Mouse (Mus musculus) cerebellum, postnatal 36 days (tissue): ENCODE measurements at regions not wholly inside any gene's neighbourhood (a gene's known extent, or its start where the extent isn't known, plus 50 kb on each side); places are given as distances from the start of the nearest gene placed in this dataset.

Source experiments
- DNase-seq, 2 experiments: peaks; one replicate each; pipeline ENCODE4 v3.0.0; 2021 to 2022; ENCODE audit warnings: mixed read lengths in 2 of 2

DNA sequence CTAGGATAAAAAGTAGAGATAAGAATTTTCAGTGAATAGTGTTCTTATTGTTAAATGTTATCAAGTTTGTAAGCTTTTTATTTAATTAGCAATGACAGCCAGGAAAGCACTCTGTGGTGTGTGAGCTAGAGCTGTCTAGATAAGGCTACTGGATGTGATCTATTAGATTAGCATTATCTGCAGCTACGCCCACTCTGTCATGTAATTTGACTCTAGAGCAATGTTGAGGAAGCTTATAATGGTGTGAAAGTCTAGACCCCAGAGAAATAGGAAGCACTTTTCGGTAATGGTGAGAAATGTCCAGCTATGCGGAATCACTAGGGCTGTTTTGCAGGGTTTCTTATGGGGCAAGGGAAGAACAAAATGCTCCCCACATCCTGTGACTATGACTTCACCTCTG is 410.2 kb downstream of the Gm9195 start:
- no peak for DNase-seq

DNA sequence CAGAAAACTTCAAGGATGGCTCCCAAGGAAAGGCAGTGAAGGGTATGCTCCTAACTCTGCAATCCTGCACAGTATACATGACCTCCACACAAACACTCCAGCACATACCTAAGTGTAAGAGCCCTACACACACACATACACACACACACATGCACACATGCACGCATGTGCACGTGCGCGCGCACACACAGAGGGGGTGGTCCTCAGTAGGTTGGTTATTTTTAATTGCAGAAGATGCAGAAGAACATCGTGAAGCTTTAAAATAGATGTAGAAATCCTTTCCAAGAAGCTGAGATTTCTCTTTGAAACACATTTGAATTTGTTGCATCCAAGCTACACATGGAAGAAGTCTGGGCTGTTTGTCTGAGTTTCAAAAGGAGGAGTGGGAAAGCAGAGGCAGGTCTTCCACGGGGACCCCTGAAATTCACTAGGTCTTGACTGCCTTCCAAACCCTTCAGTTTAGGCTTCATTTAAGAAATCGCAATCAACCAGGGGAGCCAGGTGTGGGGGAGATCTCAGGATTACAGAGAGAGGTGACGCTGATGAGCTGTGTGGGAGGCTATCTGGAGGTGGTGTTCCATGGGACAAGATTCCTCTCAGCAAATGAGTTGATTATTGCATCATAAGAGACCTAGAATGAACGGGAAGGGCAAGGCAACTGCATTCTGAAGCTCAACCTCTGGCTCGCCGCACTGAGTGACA is 427.4 kb downstream of the Gm9195 start:
- DNase-seq, result no peak

DNA sequence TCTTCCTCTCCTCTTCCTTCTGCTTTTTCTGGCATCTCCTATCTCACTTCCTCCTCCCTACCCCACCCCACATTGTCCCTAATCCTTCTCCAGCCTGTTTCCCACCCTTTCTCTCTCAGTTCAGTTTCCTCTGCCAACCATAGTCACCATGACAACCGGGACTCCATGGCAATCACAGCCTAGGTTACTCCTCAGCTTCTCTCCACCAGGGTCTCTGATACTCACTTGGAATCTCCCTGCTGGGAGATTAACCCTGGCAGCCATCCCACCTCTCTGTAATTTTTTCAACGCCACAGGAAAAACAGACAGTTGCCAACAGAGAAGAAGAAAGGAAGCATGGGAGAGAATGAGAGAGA is 448.8 kb downstream of the Gm9195 start:
- DNase-seq, result no peak

DNA sequence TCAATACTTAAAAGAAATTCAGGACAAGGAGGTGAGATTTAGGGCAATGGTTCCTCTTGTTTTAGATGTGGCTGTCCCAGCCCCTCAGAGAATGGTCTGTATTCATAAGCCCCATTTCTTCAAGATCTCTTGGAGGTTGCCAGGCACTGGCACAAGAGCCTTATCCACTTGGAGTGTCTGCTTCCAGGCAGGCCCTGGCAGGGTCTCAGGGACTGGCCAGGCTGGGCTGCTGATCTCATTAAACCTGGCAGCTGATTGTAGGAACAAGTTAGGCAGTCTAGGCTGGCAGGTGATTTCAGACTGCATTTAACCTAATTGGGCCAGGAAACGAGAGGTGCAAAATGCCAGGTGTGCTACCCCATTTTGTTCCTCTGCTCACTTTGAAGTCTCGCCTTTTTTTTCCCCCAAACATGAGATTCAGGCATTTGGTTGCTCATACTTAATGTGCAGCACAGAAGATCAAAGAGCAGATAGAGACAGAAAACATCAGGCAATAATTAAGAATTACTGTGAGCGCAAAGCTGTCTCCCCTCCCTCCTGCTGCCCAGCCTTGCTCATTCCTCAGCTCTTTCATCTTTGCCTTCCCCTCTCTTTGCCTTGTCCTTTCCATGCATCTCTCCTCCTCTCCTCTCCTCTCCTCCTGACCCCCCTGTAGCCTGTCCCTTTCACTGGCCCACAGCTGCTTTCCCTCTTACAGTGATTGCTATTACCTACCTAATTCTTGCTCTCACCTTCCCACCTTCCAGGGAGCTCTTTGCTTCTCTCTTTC is 449.3 kb downstream of the Gm9195 start:
- peak; percentile 5 to 18 for DNase-seq

DNA sequence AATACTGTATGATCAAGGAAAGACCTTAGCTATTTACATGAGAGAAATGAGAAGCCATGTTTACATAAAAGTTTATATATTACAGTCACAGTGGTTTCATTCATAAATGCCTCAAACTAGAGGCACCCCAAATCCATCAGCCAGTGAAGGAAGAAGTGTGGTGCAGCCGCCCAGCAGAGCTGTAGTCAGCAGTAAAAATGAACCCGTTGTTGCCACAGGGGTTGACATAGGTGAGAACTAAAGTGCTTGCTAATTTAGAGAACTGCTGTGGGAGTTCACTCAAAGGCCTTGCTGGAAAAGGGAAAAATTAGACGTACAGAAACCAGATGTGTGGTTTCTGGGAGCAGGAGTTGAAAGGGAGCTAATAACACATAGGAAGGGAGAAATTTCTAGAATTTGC is 461.2 kb downstream of the Gm9195 start:
- DNase-seq, result no peak

DNA sequence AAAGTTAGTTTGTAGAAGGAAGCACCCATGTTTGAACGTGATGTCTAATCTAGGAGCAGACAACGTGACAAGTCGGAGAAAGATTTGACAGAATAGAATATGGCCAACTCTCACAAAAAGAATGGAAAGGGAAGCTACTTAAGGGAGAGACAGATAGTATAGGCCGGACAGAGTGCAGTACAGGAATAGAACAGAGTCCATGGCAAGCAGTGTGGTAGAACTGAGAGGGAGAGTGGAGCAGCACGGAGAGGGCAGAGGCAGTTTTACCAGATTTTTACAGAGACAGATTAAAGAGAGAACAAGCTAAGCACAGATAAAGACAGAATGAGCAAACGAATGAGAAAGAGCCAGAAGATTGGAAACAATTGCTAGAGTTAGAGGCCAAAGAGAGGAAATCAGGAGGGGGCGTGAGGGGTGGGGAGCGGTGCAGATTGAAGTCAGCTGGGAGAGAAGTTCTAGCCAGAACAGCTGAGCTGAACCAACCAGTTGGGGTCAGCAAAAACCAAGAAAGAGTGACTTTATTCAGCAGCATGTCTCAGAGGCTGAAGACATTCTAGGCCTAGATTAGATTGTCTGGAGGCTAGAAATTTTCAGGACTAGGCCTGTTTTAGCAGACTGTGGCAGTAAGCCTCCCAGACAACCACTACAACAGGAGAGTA is 464.1 kb downstream of the Gm9195 start:
- no peak for DNase-seq

DNA sequence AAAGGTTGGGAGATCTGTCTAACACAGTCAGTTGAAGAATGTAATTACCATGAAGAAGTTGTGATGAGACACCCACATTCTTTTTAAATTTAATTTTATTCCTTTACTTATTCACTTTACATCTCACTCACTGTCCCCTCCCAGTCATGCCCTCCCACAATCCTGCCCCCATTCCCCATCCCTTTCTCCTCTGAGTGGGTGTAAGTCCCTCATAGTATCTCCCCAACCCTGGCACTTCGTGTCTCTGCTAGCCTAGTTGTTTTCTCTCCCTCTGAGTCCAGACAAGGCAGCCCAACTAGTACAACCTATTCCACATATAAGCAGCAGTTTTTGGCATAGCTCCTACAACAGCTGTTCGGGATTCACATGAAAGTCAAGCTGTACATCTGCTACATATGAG is 487.3 kb downstream of the Gm9195 start:
- DNase-seq, result no peak

DNA sequence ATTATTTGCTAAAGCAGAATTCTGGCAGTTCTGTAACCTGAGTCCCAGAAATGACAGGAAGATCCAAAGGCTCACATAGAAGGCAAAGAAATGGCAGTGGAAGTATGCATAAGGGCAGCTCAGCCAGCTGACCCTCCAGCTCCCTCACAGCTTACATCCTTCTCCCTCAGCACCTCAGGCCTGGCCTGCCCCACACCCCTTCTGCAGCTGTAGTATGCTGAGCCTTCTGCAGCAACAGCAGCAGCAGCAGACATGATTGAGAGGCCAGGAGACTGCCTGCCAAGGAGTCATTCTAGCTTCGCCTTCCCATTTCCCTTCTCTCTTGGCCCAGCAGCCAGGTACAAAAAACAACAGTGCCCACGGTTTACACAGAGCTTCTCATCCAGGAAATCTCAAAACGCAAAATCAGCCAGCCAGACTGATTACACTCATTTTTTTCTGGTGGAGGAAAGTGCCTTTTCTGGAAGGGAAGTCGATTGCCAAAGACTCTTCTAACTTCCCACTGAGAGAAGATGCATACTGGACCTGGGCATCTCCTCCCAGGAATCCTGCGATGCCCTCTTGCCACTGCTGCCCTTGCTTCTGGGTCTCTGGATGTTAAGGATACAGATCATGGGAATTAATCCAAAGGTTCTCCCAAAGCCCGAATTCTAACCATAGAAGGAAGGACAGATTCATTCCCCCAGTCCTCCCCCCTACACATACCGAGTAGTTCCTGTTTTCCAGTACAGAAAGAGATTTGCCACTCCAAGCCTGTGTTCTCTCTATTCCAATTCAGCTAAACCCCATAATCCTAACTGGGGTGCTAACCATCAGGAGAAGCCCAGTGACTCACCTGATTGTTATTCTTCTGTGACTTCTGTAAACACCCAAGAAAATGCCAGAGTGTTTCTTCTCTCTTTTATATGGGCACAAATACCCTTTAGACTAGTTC is 489.2 kb downstream of the Gm9195 start:
- DNase-seq, result no peak

DNA sequence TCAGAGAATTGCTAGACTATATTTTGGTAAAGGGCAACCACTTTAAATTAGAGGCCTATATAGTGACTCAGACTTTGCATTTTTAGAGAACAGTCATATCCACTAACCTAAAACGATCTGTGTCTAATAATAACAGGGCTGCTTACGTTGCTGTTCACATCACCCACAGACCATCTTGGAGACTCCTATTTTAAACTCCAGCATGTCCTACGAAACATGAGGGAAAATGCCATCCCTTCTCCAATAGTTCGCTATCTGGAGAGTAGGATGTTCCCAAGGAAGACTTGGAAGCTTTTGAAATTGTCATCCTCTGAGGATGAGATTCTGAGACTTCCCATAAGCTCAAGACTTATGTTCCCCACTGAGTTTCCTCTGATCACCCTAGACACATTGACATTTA is 518.6 kb downstream of the Gm9195 start:
- DNase-seq, result no peak

DNA sequence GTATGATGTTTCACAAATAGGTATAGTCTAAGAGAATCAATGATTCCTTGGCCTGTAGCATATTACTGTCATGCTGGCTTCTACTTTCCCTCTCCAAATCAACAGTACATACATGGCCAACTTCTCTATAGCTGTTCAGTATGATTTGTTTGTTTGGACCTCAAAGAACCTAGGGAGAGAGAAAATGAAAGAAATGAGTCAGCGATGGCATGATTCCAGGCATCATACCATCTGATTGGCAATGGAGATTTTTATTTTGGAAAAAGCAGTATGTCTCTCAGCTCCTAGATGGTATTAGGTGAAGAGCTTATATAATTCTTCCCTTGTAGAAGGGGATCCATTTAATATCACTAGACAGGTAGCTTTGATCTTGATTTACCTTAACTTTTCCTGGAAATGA is 519.1 kb downstream of the Gm9195 start:
- no peak for DNase-seq

DNA sequence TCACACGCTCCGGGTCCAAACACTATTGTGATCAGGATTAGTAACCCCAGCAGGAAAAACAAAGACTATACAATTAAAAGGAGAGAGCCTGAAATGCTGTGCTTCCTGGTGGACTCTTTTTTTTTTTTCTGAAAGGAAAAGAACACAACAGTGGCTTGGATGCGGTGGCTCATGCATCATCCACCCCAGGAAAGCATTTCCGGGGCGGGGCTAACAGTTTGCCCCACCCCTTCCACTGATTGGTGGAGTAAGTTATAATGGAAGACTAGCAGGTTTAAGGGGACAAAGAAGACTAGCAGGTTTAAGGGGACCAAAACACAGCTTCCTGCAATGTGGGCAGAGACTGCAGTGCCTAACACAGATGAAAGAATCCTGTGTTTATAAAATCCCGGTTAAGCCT is 524.0 kb downstream of the Gm9195 start:
- no peak for DNase-seq

DNA sequence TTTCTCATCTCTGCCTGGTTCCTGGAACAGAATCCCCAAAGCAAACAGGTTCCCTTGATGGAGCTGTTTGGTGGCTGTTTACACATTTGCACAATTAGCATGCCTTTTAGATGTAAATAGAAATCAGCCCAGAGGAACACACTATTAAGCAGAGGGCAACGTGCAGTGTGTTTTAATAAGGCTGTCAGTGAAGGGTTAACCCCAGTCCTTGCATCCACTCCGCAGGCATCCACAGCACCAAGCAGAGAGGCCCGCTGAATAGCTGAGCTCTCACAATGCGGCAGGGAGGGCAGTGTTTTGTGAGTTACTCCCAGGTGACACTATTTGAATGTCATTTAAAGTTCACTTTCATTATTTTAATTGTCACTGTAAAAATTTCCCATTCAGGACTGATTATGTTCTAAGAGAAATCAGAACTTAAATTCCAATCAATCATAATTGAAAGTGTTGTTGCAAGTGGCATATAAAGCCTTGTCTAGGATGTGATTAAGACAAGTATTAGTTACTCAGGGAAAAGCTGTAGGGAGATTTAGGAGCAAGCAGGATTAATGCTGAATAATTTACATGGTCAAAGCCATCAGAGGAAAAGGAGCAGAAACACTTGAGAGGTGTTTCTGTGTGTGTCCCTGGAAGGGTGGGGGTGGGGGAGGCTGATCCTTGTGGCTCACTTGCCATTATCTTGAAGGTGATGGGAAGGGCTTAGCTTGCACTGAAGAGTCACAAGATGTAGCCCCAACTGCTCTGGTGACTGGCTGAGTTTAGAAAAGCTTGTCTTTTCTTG is 528.1 kb downstream of the Gm9195 start:
- no peak for DNase-seq

DNA sequence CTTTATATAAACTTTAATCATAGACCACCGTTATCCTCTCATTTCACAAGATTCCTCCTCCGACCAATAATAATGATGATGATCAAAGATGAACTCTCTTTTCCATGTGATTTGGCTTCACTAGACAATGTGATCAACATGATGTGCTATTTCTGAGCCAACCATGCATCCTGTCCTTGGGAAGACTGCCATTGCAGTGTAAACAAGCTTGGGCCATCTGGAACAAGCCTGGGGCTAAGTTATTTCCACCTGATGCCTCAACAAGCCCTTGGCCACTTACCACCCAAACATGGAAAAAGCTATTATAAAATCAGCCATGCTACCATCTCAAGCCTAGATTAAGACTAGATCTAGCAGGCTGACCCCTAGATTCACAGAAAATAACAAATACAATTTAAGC is 542.9 kb downstream of the Gm9195 start:
- peak; percentile 16 to 20 for DNase-seq

DNA sequence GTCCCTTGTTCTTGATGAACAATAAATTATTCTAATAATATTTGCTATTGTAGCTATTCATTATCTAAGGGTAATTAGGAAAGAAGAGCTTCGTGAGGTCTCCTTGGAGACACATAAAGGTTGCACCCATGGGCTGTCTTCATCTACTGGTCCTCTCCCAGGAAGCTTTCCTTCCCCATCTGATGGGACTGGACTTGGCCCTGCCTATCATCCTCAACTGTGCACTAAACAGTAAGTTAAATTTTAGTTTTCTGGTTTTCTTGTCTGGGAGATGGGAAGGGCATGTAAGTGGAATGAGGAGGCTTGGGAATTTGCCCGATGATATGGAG is 554.5 kb downstream of the Gm9195 start:
- DNase-seq, result no peak

DNA sequence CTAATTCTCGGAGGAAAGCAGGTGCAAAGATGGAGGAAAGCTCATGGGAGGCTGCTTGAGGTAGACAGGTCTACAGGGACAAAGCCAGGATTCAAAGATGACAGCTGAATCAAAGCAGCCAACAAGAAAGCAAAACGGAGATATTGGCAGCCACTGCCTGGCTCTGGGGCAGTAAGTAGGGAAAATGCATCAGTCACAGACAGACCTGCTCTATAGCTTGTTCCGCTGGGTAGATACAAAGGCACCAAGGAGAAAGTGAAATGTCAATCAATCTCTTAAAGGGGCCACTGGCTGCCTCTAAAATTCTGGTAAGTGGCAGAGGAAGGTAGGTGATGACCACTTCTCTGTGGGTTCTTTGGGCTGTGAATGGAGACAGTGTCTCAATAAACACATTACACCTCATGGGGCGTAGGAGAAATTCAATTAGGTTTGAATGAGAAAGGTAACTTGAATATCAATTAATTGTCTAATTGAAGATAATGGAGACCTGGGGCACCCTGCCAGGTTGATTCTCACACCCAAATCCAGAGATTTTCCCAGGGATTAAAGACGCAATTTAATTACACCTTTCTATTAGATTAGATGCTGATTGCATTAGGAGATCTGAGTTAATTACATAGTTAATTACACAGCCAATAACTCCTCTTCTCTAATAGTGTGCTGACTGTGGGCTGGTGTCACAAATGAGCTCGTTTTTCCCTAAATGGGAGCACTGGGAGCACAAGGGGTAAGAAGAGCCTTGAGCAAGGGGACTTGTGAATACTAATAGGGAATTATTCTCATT is 555.1 kb downstream of the Gm9195 start:
- no peak for DNase-seq

DNA sequence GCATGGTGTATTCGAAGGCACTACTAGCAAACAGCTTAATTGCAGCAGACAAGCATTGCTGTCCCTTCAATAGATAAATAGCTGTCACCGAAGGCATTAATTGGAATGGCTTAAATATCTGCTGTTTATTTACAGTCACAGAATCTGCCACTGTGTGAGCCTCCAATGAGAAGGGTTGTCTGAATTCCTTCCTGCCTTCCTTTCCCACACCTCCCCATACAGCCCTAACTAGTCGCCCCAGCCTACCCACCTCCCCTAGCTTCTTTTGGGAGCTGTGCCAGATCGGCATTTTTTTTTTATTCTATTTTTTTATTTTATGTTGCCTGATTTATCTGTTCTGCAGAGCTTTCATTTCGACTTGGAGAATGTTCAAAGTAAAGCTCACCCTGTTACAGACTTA is 575.7 kb downstream of the Gm9195 start:
- no peak for DNase-seq

DNA sequence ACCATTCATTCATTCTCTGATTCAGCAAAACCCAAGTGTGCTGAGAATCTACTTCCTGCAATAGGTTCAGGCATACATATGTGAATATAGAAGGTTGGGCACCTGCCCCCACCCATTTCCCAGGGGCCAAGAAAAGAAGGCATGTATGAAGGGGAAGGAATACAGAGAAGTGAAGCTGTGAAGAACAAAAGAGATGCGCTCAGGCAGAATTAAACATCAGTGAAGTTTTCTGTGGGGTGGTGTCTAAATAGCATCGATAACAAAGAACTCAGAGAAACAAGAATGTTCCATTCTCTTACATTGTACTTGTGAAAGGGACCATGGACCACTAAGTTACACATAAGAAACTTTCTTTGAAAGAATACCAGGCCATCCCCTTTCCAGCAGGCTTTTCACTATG is 580.7 kb downstream of the Gm9195 start:
- DNase-seq, result no peak

DNA sequence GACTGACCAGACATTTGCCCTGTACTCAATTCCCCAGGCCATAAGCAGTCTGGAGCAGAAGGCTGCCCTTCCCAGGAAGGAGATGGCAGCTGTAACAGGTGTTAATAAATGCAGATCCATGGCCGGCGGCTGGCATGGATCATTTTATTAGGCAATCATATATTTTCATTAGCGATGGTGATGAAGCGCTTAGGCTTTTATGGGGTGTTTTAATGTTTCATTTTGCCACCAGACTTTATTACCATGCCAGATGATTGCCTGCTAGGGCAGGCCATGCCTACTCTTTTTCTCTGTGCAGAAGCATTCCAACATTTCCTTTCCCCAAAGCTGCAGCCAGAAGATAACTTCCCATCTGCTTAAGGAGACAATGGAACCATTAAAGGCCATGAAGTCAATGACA is 596.2 kb downstream of the Gm9195 start:
- no peak for DNase-seq

DNA sequence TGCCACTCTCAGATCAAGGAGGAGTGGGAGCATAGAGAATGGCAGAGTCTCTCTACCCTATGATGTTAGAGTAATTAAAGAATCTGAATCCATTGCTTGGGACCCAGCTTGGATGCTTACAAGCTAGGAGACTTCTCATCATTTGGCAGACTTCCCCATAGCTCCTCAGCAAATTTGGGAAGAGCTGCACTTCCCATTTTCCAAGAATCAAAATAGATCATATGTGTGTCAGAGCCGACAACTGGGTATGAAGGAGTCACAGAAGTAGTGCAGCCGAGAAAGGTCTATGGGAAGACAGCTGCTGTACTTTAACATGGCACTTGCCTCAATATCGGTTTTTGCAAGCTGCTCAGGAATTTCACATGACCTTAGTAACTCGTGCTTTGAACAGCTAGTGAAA is 596.8 kb downstream of the Gm9195 start:
- DNase-seq, result no peak

DNA sequence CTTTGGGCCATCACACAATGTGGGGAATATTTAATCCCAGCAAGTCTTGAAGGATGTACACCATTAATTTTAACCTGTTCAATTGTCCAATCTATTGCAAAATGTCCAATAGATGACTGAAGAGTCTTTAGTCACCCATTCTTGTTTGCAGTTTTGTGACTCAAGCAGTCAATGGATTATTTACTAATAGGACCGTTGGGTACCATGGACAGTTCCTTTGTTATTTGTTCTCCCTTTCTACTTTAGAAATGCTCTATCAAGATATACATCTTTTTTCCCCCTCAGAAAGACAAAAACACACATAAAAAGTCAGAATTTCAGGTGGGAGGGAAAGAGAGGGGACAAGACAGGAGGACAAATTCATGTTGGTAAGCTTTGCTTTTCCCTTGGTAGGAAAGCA is 598.3 kb downstream of the Gm9195 start:
- DNase-seq, result no peak

DNA sequence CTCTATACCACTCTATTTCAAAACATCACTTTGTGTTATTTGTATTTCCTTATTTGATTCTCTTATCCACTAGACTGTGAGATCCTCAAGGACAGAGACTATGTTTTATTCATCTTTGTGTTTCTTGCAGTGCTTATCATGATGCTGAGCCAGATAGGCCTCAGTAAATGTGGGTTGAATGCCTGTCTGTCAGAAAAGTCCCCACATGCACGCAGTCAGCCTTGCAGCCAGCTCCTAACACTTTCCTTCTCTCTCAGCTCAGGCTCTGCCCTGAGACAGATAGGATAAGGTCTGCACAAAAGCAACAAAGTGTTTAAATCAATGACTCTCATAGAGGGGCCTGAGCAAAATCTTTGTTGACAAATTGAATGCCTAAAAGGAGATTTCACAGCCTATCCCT is 600.0 kb downstream of the Gm9195 start:
- DNase-seq, result no peak

DNA sequence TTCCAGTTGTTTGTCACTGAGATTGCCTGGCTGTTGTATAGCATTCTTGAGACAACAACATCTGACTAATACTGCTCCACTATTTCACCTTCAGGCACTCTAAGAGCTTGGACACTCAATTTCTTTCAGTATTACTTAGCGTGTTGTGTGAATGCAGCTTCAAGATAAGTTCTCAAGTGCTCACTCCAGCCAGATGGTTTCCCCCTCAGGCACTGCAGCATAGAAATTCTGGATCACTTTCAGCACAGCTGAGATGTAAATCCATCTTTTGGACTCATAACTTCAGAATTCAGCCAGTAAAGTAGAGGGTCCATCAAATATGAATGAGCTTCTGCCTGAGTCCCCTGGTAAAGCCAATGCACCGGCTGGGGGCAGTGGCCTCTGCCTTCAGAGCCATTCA is 608.8 kb downstream of the Gm9195 start:
- no peak for DNase-seq
